Mouse (Mus musculus) lung, embryonic 15.5 days (tissue): ENCODE data around the gene Ppp2r3a. TPM values are rescaled to one million over a fixed set of nuclear protein-coding genes. Genes with fewer than 3 reads are reported as not detected.
A peak's percentile ranks its signal among the peaks of the same experiment; 100 is the strongest.

Source experiments
- ATAC-seq: fragments of 200-750 bp; cut with Nextera tagmentation; 2 replicates; pipeline ENCODE4 v1.8.0; 2017; ENCODE audit warnings: moderate number of reproducible peaks, borderline replicate concordance; ENCODE audit not compliant: low FRiP score, low TSS enrichment; ENCODE audit errors: extremely low read depth
- H3K27ac ChIP-seq: fragments of 300-500 bp; sonication (generic); 2 replicates; pipeline ENCODE4 v1.5.1; 2015; ENCODE audit warnings: moderate library complexity, mild to moderate bottlenecking, inconsistent platforms
- H3K27me3 ChIP-seq: fragments of 300-500 bp; sonication (generic); 2 replicates; pipeline ENCODE4 v1.6.1; 2015; ENCODE audit warnings: inconsistent platforms
- H3K36me3 ChIP-seq: fragments of 300-500 bp; sonication (generic); 2 replicates; pipeline ENCODE4 v1.6.1; 2015; ENCODE audit warnings: inconsistent platforms
- H3K4me1 ChIP-seq: fragments of 300-500 bp; sonication (generic); 2 replicates; pipeline ENCODE4 v1.6.1; 2015; ENCODE audit warnings: inconsistent platforms
- H3K4me2 ChIP-seq: fragments of 300-500 bp; sonication (generic); 2 replicates; pipeline ENCODE4 v1.6.1; 2015; ENCODE audit warnings: inconsistent platforms, mild to moderate bottlenecking, moderate library complexity
- H3K4me3 ChIP-seq: fragments of 300-500 bp; sonication (generic); 2 replicates; pipeline ENCODE4 v1.5.1; 2015; ENCODE audit warnings: mild to moderate bottlenecking, inconsistent platforms
- H3K9ac ChIP-seq: fragments of 300-500 bp; sonication (generic); 2 replicates; pipeline ENCODE4 v1.6.1; 2015; ENCODE audit warnings: inconsistent platforms
- H3K9me3 ChIP-seq: fragments of 300-500 bp; sonication (generic); 2 replicates; pipeline ENCODE4 v1.6.1; 2016; ENCODE audit warnings: inconsistent platforms
- WGBS: fragments of 180-500 bp; shearing (Covaris S2); methylation state at CpG from one replicate; pipeline ENCODE4 v1.1.7; 2015; 5-methylcytosine and 5-hydroxymethylcytosine counted together
- polyA plus RNA-seq: library from polyadenylated mRNA; unstranded; fragments of >200 nt; fragmentation: Nextera tagmentation; extraction: Ambion mirVana; gene quantifications from 2 replicates; pipeline ENCODE4 v1.2.1, GENCODE M21; 2015

Gene Ppp2r3a
- polyA plus RNA-seq, 1 experiment from 2014 or later = 12.2 TPM

GRCm38 (mm10) chr9:101280867-101281266, 29.3 kb upstream of the Ppp2r3a start:
- Histone ChIP-seq H3K27ac (no peak overlapping the region), H3K4me1 (no peaks in the 10 kb centered on the region), H3K9ac (no peak overlapping the region), H3K4me2 (no peak overlapping the region), H3K9me3 (no peaks in the 10 kb centered on the region), H3K36me3 (no peaks in the 10 kb centered on the region), H3K4me3 (no peak overlapping the region), H3K27me3 (no peaks in the 10 kb centered on the region)
- ATAC-seq = no peak
- WGBS = 87% methylated on average over 6 of the region's 6 CpGs

- H3K4me3 ChIP-seq = no peak overlapping the region
- no peaks in the 10 kb centered on the region for H3K4me1 ChIP-seq
- no peak overlapping the region for H3K9ac ChIP-seq
- no peak for ATAC-seq
- WGBS = 49% methylated on average over 10 of the region's 10 CpGs
- H3K4me2 ChIP-seq = no peak overlapping the region
- no peaks in the 10 kb centered on the region for H3K9me3 ChIP-seq
- no peak overlapping the region for H3K27ac ChIP-seq
- no peaks in the 10 kb centered on the region for H3K27me3 ChIP-seq
- H3K36me3 ChIP-seq = no peaks in the 10 kb centered on the region
Measured at GRCm38 (mm10) chr9:101280211-101280610, 28.6 kb upstream of the Ppp2r3a start.

- Histone ChIP-seq H3K4me1 (no peaks in the 10 kb centered on the region), H3K36me3 (no peaks in the 10 kb centered on the region), H3K27ac (peak overlapping the region; percentile 68), H3K9me3 (no peaks in the 10 kb centered on the region), H3K4me3 (no peak overlapping the region), H3K4me2 (no peak overlapping the region), H3K9ac (no peak overlapping the region), H3K27me3 (no peaks in the 10 kb centered on the region)
- 50% methylated on average over 7 of the region's 7 CpGs for WGBS
- no peak for ATAC-seq
Measured at GRCm38 (mm10) chr9:101272715-101273114, 21.1 kb upstream of the Ppp2r3a start.

GRCm38 (mm10) chr9:101270020-101270419, 18.4 kb upstream of the Ppp2r3a start:
- no peak for ATAC-seq
- Histone ChIP-seq H3K36me3 (no peaks in the 10 kb centered on the region), H3K9me3 (no peaks in the 10 kb centered on the region), H3K4me2 (no peak overlapping the region), H3K4me3 (no peak overlapping the region), H3K4me1 (no peaks in the 10 kb centered on the region), H3K27me3 (no peaks in the 10 kb centered on the region), H3K9ac (no peak overlapping the region), H3K27ac (no peak overlapping the region)
- 28% methylated on average over 5 of the region's 5 CpGs for WGBS

- 64% methylated on average over 8 of the region's 8 CpGs for WGBS
- no peaks in the 10 kb centered on the region for H3K9me3 ChIP-seq
- no peak for ATAC-seq
- no peak overlapping the region for H3K4me3 ChIP-seq
- no peak overlapping the region for H3K9ac ChIP-seq
- H3K27ac ChIP-seq = no peak overlapping the region
- H3K4me2 ChIP-seq = no peak overlapping the region
- no peaks in the 10 kb centered on the region for H3K27me3 ChIP-seq
- H3K4me1 ChIP-seq = peaks cover 8% of the 10 kb centered on the region
- no peaks in the 10 kb centered on the region for H3K36me3 ChIP-seq
Measured at GRCm38 (mm10) chr9:101266043-101266442, 14.4 kb upstream of the Ppp2r3a start.

GRCm38 (mm10) chr9:101265546-101265945, 14.0 kb upstream of the Ppp2r3a start:
- no peak overlapping the region for H3K27ac ChIP-seq

GRCm38 (mm10) chr9:101262815-101263214, 11.2 kb upstream of the Ppp2r3a start:
- Histone ChIP-seq H3K4me2 (no peak overlapping the region), H3K36me3 (no peaks in the 10 kb centered on the region), H3K4me1 (peaks cover 8% of the 10 kb centered on the region), H3K9me3 (no peaks in the 10 kb centered on the region), H3K27me3 (no peaks in the 10 kb centered on the region), H3K4me3 (no peak overlapping the region), H3K9ac (no peak overlapping the region), H3K27ac (0 out of 2 replicates have a peak overlapping the region, but pooled peaks have one; percentile 22)
- no peak for ATAC-seq
- 81% methylated on average over 3 of the region's 3 CpGs for WGBS

More at GRCm38 (mm10) chr9:101265546-101265945, 14.0 kb upstream of the Ppp2r3a start:
- H3K9me3 ChIP-seq = no peaks in the 10 kb centered on the region
- ATAC-seq = no peak
- H3K9ac ChIP-seq = no peak overlapping the region
- no peaks in the 10 kb centered on the region for H3K27me3 ChIP-seq
- H3K36me3 ChIP-seq = no peaks in the 10 kb centered on the region
- H3K4me2 ChIP-seq = no peak overlapping the region
- 67% methylated on average over 6 of the region's 6 CpGs for WGBS
- peaks cover 8% of the 10 kb centered on the region for H3K4me1 ChIP-seq
- no peak overlapping the region for H3K4me3 ChIP-seq

- Histone ChIP-seq H3K4me3 (no peak overlapping the region), H3K9me3 (no peaks in the 10 kb centered on the region), H3K36me3 (no peaks in the 10 kb centered on the region), H3K27ac (0 out of 2 replicates have a peak overlapping the region, but pooled peaks have one; percentile 22), H3K9ac (no peak overlapping the region), H3K27me3 (no peaks in the 10 kb centered on the region), H3K4me1 (peaks cover 8% of the 10 kb centered on the region), H3K4me2 (peak overlapping the region; percentile 11)
- ATAC-seq = peak; percentile 46; the same call in 1 of the 2 replicates
- 30% methylated on average over 11 of the region's 11 CpGs for WGBS
Measured at GRCm38 (mm10) chr9:101261989-101262571, 10.5 kb upstream of the Ppp2r3a start.

- Histone ChIP-seq H3K27me3 (no peaks in the 10 kb centered on the region), H3K9ac (no peak overlapping the region), H3K4me3 (no peak overlapping the region), H3K4me1 (peaks cover 8% of the 10 kb centered on the region), H3K27ac (no peak overlapping the region), H3K9me3 (no peaks in the 10 kb centered on the region), H3K4me2 (no peak overlapping the region), H3K36me3 (no peaks in the 10 kb centered on the region)
- ATAC-seq = no peak
- 67% methylated on average over 4 of the region's 4 CpGs for WGBS
Measured at GRCm38 (mm10) chr9:101261443-101261842, 9.8 kb upstream of the Ppp2r3a start.

- Histone ChIP-seq H3K36me3 (no peaks in the 10 kb centered on the region), H3K4me2 (no peak overlapping the region), H3K9me3 (no peaks in the 10 kb centered on the region), H3K4me3 (no peak overlapping the region), H3K4me1 (peaks cover 16% of the 10 kb centered on the region; the same call in 1 of the 2 replicates), H3K27me3 (no peaks in the 10 kb centered on the region), H3K27ac (no peak overlapping the region), H3K9ac (no peak overlapping the region)
- 67% methylated on average over 3 of the region's 3 CpGs for WGBS
- no peak for ATAC-seq
Measured at GRCm38 (mm10) chr9:101253136-101253535, 1.5 kb upstream of the Ppp2r3a start.

- WGBS = 46% methylated on average over 4 of the region's 4 CpGs
- Histone ChIP-seq H3K27ac (no peak overlapping the region), H3K9me3 (no peaks in the 10 kb centered on the region), H3K4me1 (peaks cover 16% of the 10 kb centered on the region; the same call in 1 of the 2 replicates), H3K27me3 (no peaks in the 10 kb centered on the region), H3K9ac (no peak overlapping the region), H3K4me2 (no peak overlapping the region), H3K4me3 (no peak overlapping the region), H3K36me3 (no peaks in the 10 kb centered on the region)
- no peak for ATAC-seq
Measured at GRCm38 (mm10) chr9:101252541-101252940, 946 bp upstream of the Ppp2r3a start.

GRCm38 (mm10) chr9:101250981-101251643, 483 bp downstream of the Ppp2r3a start:
- H3K9ac ChIP-seq = peak overlapping the region; percentile 86
- WGBS = under 1% methylated on average over 46 of the region's 61 CpGs
- H3K27me3 ChIP-seq = no peaks in the 10 kb centered on the region
- peak overlapping the region; percentile 61 for H3K4me2 ChIP-seq
- H3K27ac ChIP-seq = peak overlapping the region; percentile 98
- H3K36me3 ChIP-seq = no peaks in the 10 kb centered on the region
- peak; percentile 97 for ATAC-seq
- no peaks in the 10 kb centered on the region for H3K9me3 ChIP-seq
- H3K4me1 ChIP-seq = peaks cover 16% of the 10 kb centered on the region; the same call in 1 of the 2 replicates
- peak overlapping the region; percentile 62 for H3K4me3 ChIP-seq
